Mouse (Mus musculus) c-Kit-positive CD71-positive TER-119-negative erythroid progenitor cells, embryonic 14.5 days (primary cell): Measurements from ENCODE around the gene Msrb3.

ENCODE experiments used
- DNase-seq: peaks from one replicate; pipeline ENCODE4 v3.0.0-alpha.2; 2013; ENCODE audit warnings: low read depth

Gene Msrb3

DNA sequence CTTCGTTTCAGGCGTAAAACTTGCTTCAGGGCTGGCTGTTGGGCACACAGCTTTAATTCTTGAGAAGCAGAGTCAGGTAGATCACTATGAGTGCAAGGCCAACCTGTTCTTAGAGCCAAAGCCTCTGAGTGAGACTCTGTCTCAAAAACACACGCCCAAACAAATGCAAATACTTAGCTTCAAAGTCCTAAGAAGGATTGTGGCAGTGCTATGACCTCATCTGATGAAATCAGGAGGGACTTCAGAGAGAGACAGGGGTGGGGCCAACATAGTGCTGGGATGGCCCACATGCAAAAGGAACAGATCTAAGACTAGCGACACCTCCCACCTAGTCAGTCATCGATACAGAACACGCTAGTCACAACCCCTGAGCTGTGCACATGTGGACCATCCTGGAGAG is 150.7 kb downstream of the Msrb3 start:
- no peak for DNase-seq

DNA sequence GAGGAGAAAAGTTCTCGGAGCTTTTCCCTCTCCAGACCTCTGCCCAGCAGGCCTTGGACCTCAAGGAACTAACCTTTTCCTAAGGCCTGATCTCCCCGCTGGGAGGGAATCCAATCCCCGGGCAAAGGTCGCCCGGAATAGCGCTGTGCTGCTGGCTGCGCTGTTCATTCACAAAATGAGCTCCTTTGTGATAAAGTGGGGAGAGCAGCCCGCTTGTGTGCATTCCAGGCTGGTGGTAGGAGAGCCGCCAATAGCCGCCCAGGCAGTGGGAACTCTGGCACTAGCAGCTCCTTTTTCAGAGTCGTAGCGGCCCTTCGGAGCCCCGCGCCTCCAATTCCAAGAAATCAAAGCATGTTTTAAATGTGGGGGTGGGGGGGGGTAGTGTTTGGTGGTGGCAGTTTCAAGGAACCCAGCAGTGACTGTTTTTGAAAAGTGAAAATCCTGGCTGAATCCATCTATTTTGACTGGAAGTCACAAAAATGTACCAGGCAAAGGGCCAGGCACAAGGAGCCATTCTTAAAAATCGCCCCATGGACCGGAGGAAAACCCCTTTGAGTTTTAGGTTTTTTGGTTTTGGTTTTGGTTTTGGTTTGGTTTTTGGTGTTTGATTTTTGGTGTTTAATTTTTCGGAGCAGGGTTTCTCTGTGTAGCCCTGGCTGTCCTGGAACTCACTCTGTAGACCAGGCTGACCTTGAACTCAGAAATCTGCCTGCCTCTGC is 153.6 kb downstream of the Msrb3 start:
- DNase-seq = no peak

GRCm38 (mm10) chr10:120744441-120745137 is 154.3 kb downstream of the Msrb3 start:
- no peak for DNase-seq

DNA sequence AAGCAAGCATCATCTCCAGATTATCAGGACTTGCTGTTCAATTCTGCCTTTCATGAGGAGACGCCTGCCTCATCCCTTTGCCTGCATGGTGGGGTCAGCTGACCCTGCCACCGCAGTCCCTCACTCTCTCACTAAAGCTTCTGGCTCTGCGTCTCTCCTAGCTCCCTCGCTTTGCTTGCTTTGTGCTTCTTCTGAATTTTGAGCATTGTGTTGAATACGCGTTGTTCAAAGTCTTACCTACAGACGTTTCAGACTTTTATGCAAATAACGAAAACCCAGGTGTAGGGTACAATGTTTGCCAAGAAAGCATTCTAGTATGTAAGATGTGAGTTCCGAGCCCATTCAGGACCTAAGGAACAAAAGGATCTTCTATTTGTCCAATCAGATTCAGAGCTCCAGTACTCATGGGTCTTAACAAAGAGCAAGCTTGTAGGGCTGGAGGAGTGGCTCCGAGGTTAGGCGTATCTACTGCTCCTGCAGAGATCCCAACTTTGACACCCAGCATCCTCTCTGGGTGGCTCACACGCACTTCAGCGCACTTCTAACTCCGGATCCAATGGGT is 162.3 kb downstream of the Msrb3 start:
- DNase-seq = no peak

DNA sequence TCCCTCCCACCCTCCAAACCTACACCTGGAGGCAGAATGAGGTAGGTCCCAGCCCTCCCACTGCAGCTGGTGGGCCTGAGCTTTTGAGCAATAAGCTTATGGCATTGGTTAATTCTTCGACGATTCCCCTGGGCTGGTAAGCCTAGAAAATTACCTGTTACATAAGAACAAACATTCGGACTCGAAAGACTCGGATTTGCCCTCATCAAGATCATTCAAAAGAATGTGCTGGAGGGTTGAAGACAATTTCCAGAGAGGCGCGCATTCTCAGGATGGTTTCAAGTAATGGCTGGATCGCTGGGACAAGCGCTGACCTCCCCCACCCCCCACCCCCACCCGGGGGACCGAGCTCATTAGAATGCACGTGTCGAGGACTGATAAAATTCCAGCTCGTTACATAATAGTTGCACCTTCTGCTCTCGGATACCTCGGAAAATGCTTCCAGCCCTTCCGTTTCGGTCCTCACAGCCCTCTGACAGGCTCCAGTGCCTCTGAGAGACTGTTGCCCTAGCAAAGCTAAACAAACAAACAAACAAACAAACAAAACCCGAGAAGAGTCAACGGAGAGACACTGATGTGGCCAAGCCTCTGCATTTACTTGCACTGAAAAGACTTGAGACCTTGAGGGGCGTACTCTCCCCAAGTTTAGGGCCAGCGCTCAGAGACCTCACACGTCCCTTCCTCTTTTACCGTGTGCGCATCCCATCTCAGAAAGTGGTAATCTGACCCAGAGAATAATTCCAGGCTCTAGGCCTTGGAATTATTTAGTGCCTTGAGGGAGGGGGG is 163.0 kb downstream of the Msrb3 start:
- no peak for DNase-seq

- DNase-seq = no peak
These were observed 164.5 kb downstream of the Msrb3 start for GRCm38 (mm10) chr10:120734364-120734763.
